ENCODE assay signal across 25 mouse cellular contexts in the genomic region with DNA sequence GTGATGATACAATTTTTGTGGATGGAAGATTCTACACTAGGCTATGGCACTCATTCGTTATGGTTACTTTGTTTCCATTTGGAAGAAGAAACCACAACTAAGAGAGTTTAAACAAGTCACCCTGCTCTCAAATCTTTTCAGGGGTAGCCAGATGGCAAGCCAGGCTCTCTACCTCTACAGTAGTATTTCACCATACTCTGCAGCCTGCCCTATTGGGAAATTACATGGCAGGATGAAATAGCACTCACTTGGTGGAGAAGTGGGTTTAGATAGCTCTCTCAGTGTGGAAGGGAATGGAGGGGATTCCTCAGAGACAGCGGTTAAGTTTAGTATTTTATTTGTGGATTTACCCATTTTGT. TPM values are rescaled to one million over a fixed set of nuclear protein-coding genes. Genes with fewer than 3 reads are reported as not detected.
"Had no signal": no experiment of that assay in that cellular context is flagged by ENCODE, and none has a peak within 500 bp of the region (broad histone marks: within the 10 kb centered on the region; RNA-seq: fewer than 3 reads in every experiment).

No protein-coding gene starts in this region.

- H3K36me3 ChIP-seq: liver, embryonic 13.5 days; neural tube, embryonic 12.5 days; neural tube, embryonic 15.5 days had no signal

- DNase-seq: kidney, postnatal 14 days; kidney, postnatal 4 days; liver, embryonic 13.5 days; lung, adult 2 months; lung, postnatal 14 days; lung, postnatal 4 days; right cerebral cortex, adult 18-20 months; right cerebral cortex, postnatal 14 days; thymus, adult 2 months; thymus, postnatal 14 days; thymus, postnatal 4 days had no signal

- H3K27me3 ChIP-seq: liver, embryonic 13.5 days; neural tube, embryonic 12.5 days; neural tube, embryonic 15.5 days had no signal

- H3K9ac ChIP-seq: liver, embryonic 13.5 days; neural tube, embryonic 12.5 days; neural tube, embryonic 15.5 days had no signal

- H3K4me2 ChIP-seq: liver, embryonic 13.5 days; midbrain, embryonic 11.5 days; neural tube, embryonic 12.5 days; neural tube, embryonic 15.5 days had no signal

- H3K4me1 ChIP-seq: liver, embryonic 13.5 days; neural tube, embryonic 12.5 days; neural tube, embryonic 15.5 days had no signal

- H3K9me3 ChIP-seq: liver, embryonic 13.5 days; neural tube, embryonic 12.5 days; neural tube, embryonic 15.5 days had no signal

- H3K27ac ChIP-seq: liver, embryonic 13.5 days; neural tube, embryonic 12.5 days; neural tube, embryonic 15.5 days; stomach, postnatal 0 days had no signal

- H3K4me3 ChIP-seq: liver, embryonic 13.5 days; neural tube, embryonic 12.5 days; neural tube, embryonic 15.5 days had no signal

RNA-seq across cellular contexts. Expression of gene Pou2af1, which starts 4.6 kb away (rescaled TPM):
- total RNA-seq: layer of hippocampus, postnatal 14 days; left cerebral cortex, postnatal 14 days; megakaryocyte progenitor cell, adult 5-6 weeks had no signal
- polyA plus RNA-seq: kidney, embryonic 16.5 days; limb, embryonic 11.5 days; midbrain, postnatal 0 days; neural tube, embryonic 12.5 days had no signal

RNA-seq across cellular contexts. Expression of gene Gm32742, which starts 43.6 kb away (rescaled TPM):
- total RNA-seq: layer of hippocampus, adult 18-20 months; layer of hippocampus, postnatal 14 days; left cerebral cortex, adult 8-10 months; left cerebral cortex, postnatal 14 days; midbrain, postnatal 0 days had no signal
- polyA plus RNA-seq: liver, adult 2 months; liver, embryonic 13.5 days; liver, embryonic 16.5 days; midbrain, embryonic 11.5 days; midbrain, postnatal 0 days; neural tube, embryonic 15.5 days had no signal
